Mouse (Mus musculus) frontal cortex, postnatal 25 days (tissue): Measurements from ENCODE around the gene Trpv1.
A peak's percentile ranks its signal among the peaks of the same experiment; 100 is the strongest.

Experiments
- DNase-seq, 2 experiments: peaks; one replicate each; pipeline ENCODE4 v3.0.0; 2022; ENCODE audit warnings: low spot score in 2 of 2

The Trpv1 gene

GRCm38 (mm10) chr11:73233992-73234391 lies at the start of gene Trpv1:
Trpv1 (plus strand) TSS chr11:73234292.
- no peak for DNase-seq

DNA sequence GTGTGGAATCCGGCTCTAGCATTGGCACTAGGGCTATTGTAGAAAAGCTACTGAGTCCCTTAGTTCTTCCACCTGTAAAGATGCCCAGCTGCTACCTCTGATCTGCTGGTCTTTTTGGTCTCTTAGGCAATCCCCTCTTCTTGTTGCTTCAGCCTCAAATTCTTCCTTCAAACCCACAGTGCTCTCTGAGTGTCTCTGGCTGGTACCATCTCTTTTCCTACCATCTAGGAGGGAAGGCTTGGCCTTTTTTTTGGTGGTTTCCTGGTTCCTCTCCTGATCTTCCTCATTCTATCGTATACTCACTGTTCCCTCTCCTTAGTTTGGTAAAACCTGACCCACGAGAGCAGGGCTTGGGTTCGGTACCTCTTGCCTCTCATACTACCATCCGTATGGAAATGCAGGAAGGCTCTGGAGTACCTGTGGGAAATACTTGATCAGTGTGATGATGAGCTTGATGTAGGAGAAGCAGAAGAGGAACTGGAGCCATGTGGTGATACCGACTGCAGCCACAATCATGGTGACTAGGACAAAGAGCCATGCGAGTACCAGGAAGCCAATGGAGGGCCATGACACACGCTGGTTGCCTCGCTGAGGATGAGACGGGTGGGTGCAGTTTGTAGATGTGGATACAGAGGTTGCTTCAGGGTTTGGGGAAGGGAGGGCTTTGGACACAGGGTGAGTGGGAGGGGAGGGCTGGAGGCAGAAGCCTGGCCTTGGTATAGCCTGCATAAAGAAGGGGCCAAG lies 48.0 kb upstream of the Trpv1 start:
- no peak for DNase-seq

GRCm38 (mm10) chr11:73187231-73187630 lies 46.9 kb upstream of the Trpv1 start:
- DNase-seq, result no peak

GRCm38 (mm10) chr11:73193047-73193446 lies 41.0 kb upstream of the Trpv1 start:
- no peak for DNase-seq

DNA sequence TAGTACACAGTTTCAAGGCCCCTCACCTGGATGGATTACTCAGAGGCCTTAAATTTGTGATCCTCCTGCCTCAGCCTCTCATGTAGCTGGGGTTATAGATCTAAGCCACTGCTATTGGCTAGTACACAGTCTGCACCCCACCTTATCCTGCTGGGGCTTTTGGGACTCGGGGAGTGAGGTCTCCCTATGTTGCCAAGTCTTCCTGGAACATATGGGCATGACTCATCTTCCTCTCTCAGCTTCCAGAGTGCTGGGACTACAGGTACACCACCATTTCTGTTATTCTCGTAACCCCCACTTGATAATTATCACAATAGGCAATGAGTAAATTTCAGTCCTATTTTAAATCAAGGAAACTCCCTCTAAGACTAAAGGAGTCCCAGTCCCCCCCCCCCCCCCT lies 39.6 kb upstream of the Trpv1 start:
- DNase-seq, result no peak

GRCm38 (mm10) chr11:73198190-73198589 lies 35.9 kb upstream of the Trpv1 start:
- DNase-seq, result no peak

DNA sequence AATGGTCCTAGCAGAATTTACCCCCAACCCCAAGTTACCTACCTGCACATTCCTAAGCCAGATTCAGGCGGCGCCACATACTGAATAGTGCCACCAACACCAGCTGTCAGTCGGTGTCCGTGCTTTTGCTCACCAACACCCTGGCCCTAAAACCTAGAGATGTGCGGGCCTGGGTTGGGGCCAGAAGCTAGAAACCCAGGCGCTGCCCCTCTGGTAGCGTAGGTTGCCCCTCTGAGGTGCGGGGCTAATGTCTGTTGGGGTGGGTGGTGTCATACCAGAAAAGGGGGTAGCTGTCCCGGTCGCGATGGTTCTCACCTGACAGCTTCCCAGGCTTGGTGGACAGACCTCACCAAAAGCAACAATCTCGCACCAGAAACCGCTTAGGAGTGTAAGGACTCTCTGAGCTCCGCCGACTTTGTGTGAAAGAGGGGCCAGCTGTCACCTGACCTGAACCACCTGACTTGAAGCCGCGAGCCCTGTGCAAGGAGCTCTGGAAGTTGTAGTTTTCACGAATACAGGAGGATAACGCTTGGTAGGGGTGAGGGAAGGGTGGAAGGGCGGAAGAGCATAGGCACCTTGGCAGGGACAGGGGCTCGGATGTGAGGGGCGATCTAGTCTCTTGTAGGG lies 35.4 kb upstream of the Trpv1 start, which contains the start of gene Ctns:
Gene Ctns, minus strand, starts transcription at position 440 of the 627 bp plus-strand sequence.
- peak in 1 of 2 experiments; percentile 80 for DNase-seq

DNA sequence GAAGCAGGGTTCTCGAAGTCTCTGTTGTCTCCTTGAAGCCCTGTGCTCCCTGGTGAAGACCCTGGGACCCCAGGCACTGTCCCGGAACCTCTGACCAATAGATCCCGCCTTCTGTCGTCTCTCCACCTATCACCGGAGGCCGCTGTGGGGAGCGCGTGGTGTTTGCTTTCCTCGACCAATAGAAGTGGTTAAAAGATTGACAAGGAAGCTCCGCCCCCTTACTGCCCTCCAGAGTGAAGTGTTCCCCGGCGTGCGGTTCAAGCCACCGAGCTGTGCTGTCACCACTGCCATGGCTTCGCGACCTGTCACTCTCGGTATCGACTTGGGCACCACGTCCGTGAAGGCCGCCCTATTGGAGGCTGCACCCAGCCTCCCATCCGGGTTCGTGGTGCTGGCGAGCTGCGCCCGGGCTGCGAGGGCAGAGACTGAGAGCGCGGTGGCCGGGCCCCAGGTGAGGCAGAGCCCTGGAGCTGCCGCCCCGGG lies 34.8 kb upstream of the Trpv1 start, which contains the start of gene Shpk:
Gene Shpk, plus strand, starts transcription at position 231 of the 483 bp plus-strand sequence.
- peak; percentile 89 to 95 for DNase-seq

DNA sequence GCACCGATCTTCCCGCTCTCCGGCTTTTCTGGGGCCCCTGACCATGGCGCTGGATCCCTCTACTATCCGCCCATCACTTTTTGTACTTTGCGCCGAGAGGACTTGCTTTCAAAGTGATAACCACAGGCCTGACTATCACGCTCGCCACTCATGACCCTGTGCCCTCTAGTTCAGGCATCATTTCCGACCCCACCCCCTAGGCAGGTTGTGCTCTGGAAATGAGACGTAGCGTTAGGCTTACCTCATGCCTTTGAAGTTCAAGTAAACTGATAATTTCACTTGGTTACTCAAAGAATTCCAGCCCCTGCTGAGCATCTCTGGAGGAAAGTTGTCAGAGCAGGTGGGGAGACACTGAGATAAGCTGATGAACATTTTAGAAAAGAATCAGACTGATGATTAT lies 34.2 kb upstream of the Trpv1 start:
- no peak for DNase-seq

DNA sequence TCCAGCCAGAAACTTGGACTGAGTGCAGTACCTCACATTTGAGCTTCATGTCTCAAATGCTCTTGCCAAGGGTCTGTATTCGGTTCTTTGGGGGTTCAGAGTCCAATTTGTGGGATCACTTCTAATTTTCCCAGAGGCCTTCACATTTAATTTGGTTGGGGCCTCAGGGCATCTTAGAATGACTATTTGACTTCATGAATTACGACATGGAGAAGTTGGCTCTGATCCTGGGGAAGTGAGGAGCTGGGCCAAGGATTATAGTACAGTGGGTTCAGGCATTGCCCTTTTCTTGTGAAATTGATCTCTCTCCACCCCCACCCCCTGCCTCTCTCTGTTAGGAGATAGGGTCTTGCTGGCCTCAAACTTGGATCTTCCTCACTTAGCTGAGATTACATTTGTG lies 33.1 kb upstream of the Trpv1 start:
- no peak for DNase-seq

DNA sequence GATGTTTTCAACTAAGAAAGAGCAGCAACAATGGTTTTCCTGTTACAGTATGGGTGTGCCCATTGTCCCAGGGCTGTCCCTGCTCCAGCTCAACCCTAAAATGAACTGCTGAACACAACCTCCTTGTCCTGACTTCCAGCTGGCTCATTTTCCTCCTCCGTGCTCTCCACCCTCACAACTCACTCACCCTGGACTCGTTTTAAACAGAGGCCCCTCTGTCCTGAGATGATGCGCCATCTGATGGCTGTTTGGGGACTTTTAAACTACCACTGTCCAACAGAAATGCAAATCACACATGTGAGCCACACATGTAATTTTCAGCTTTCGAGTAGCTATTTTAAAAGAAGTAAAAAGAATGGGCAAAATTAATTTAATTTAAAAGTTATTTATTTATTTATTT lies 32.5 kb upstream of the Trpv1 start:
- DNase-seq, result no peak

DNA sequence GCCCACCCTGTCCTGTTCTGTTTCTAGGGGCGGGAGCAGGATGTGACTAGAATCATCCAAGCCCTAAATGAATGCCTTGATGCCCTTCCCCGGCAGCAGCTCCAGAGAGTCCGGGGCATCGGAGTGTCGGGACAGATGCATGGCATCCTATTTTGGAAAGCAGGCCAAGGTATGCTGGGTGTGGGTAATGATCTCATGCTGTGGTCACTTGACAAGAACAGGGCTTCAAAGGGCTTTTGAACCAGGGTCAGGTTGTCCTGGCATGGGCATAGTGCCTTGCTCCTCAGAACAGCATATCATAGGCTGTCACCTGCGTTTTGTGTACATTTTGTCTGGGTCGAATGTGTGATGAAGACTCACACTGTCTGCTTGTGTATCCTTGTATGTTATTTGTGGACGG lies 30.2 kb upstream of the Trpv1 start:
- DNase-seq, result no peak

- DNase-seq, result no peak
These were observed 28.9 kb upstream of the Trpv1 start for GRCm38 (mm10) chr11:73205194-73205593.

GRCm38 (mm10) chr11:73207621-73208020 lies 26.5 kb upstream of the Trpv1 start:
- DNase-seq, result no peak

- DNase-seq, result no peak
These were observed 20.1 kb upstream of the Trpv1 start for GRCm38 (mm10) chr11:73213956-73214355.

DNA sequence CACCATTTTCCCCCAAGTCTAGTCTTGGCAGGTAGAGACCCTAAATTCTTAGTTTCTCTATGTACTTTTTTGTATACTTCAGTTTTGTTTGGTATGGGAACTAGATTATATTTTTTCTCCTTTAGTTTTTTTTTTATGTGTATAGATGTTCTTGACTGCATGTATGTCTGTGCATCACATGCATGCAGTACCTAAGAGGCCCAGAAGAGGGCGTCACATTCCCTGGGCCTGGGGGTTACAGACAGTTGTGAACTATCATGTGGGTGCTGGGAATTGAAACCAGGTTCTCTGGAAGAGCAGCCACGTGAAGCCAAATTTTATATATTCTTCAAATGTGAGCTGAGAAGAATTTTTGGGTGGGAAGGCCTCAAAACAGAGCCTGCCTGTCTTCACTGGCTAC lies 14.4 kb upstream of the Trpv1 start:
- DNase-seq, result no peak

GRCm38 (mm10) chr11:73220651-73221050 lies 13.4 kb upstream of the Trpv1 start:
- DNase-seq, result no peak

GRCm38 (mm10) chr11:73222846-73223245 lies 11.2 kb upstream of the Trpv1 start:
- DNase-seq, result no peak

DNA sequence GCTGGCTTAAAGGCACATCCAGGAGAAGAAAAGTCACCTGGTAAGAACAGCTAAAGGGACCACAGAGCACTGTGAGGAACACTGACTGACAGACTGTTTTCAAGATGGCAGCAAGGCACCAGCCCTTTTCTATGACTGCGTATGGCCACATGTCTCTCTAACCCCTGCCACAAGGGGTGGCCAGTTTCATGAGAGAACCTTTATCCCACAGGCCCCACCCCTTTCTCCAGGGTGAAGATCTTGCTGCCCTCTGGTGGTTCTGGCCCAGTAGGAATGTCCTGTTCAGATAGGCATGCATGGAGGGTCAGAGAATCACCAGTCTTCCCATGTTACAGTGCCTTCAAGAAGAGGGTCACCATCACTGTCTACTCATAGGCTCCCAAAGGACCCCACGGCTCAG lies 10.1 kb upstream of the Trpv1 start:
- no peak for DNase-seq

DNA sequence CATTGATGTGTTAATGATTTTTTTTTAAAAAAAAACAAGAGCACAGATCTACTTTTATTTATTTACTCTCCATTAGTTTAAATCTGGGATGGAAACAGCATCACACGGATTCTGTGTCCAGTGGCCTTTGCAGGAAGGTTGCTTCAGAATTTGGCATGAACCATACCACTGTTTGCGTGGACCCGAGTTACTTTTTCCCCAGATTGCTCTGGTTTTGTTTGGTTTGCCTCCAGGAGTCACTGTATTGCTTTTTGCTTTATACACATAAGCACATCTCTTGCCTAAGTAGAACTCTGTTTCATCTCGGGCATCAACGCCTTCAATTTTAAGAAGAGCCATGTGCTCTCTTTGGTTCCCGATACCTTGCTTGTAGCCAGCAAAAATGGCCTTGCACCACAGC lies 8.2 kb upstream of the Trpv1 start:
- DNase-seq, result no peak

GRCm38 (mm10) chr11:73228881-73229280 lies 5.2 kb upstream of the Trpv1 start:
- no peak for DNase-seq

DNA sequence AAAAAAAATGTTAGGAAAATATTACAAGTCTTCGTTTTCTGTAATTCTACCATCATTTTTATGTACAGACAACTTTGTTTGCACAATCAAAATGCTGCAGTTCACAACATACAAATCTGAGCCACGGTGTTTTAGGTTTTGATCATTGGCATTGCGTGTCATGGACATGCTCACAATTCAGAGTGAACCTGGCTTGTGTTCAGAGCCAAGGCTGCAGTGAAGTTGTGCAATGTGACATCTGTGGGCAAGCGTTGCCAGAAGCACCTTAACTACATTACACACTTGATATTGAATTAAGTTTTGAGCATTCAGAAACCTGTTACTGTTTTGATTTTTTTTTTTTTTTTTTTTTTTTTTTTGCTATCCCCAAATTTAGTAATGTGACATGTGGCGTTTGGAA lies 4.0 kb upstream of the Trpv1 start:
- no peak for DNase-seq

GRCm38 (mm10) chr11:73232513-73232912 lies 1.6 kb upstream of the Trpv1 start:
- no peak for DNase-seq
